Mouse (Mus musculus): Measurements from ENCODE around the gene Braf. TPM values are rescaled to one million over a fixed set of nuclear protein-coding genes. Genes with fewer than 3 reads are reported as not detected.

Gene Braf
- polyA plus RNA-seq, 1 experiment from 2014 or later: 28.0 TPM

Other genes with a start within 250 kb of the Braf start
- 19.1 and 21.8 TPM in 2 replicates for gene Dennd2a, start 167.6 kb downstream of the Braf start, polyA plus RNA-seq (2014; fragmentation: Nextera tagmentation; extraction: Ambion mirVana)
- 37.5 and 38.0 TPM in 2 replicates for gene Adck2, start 151.6 kb downstream of the Braf start, polyA plus RNA-seq (2014; fragmentation: Nextera tagmentation; extraction: Ambion mirVana)
- gene Gm42420, start 139.7 kb downstream of the Braf start, polyA plus RNA-seq (2014; fragmentation: Nextera tagmentation; extraction: Ambion mirVana): 1.9 TPM in 1 of 2 replicates, not detected in the other
- gene Ndufb2, start 132.9 kb downstream of the Braf start, polyA plus RNA-seq (2014; fragmentation: Nextera tagmentation; extraction: Ambion mirVana): 525 and 566 TPM in 2 replicates
- gene Mrps33, start 85.5 kb upstream of the Braf start, polyA plus RNA-seq (2014; fragmentation: Nextera tagmentation; extraction: Ambion mirVana): 169 and 225 TPM in 2 replicates
- gene Tmem178b, start 147.8 kb upstream of the Braf start, polyA plus RNA-seq (2014; fragmentation: Nextera tagmentation; extraction: Ambion mirVana): 40.8 and 43.8 TPM in 2 replicates

Data from hindbrain, embryonic 14.5 days (tissue).